Mouse (Mus musculus) heart, embryonic 16.5 days (tissue): ENCODE measurements at regions not wholly inside any gene's neighbourhood (a gene's known extent, or its start where the extent isn't known, plus 50 kb on each side); places are given as distances from the start of the nearest gene placed in this dataset.

Experiments used
- ATAC-seq: fragments of 200-750 bp; cut with Nextera tagmentation; replicated peaks from 2 replicates; pipeline ENCODE4 v1.8.0; 2017; ENCODE audit warnings: moderate number of reproducible peaks; ENCODE audit not compliant: insufficient read depth, low FRiP score; ENCODE audit errors: extremely low read depth
- H3K27ac ChIP-seq: fragments of 300-500 bp; sonication (generic); 2 replicates; pipeline ENCODE4 v1.5.1; 2014; ENCODE audit warnings: mild to moderate bottlenecking, low read length, control low read depth, moderate library complexity
- H3K27me3 ChIP-seq: fragments of 300-500 bp; sonication (generic); 2 replicates; pipeline ENCODE4 v1.6.1; 2014; ENCODE audit warnings: low read length, mixed read lengths; ENCODE audit not compliant: control insufficient read depth, insufficient read depth
- H3K36me3 ChIP-seq: fragments of 300-500 bp; sonication (generic); 2 replicates; pipeline ENCODE4 v1.6.1; 2014; ENCODE audit not compliant: control insufficient read depth, insufficient read depth
- H3K4me1 ChIP-seq: fragments of 300-500 bp; sonication (generic); 2 replicates; pipeline ENCODE4 v1.6.1; 2014; ENCODE audit warnings: low read length, mixed read lengths; ENCODE audit not compliant: control insufficient read depth, insufficient read depth
- H3K4me2 ChIP-seq: fragments of 300-500 bp; sonication (generic); 2 replicates; pipeline ENCODE4 v1.6.1; 2014; ENCODE audit warnings: low read depth, mild to moderate bottlenecking, control low read depth, low read length
- H3K4me3 ChIP-seq: fragments of 300-500 bp; sonication (generic); 2 replicates; pipeline ENCODE4 v1.5.1; 2014; ENCODE audit warnings: mild to moderate bottlenecking, control low read depth, low read length
- H3K9ac ChIP-seq: fragments of 300-500 bp; sonication (generic); 2 replicates; pipeline ENCODE4 v1.6.1; 2014; ENCODE audit warnings: low read length, control low read depth
- H3K9me3 ChIP-seq: fragments of 300-500 bp; sonication (generic); replicated peaks from 2 replicates; pipeline ENCODE4 v1.6.1; 2016; ENCODE audit warnings: low read length; ENCODE audit not compliant: control insufficient read depth
- WGBS: fragments of 180-500 bp; shearing (Covaris S2); extraction: QIAGEN DNeasy Blood & Tissue Kit; methylation state at CpG from one replicate; pipeline ENCODE4 v1.1.7; 2014; 5-methylcytosine and 5-hydroxymethylcytosine counted together

GRCm38 (mm10) chr16:87207875-87208274 lies 146.1 kb upstream of the N6amt1 start:
- Histone ChIP-seq H3K9me3 (0 out of 2 replicates have a peak, but pooled peaks cover 4% of the 10 kb centered on the region), H3K4me2 (no peak overlapping the region), H3K4me1 (peaks cover 4% of the 10 kb centered on the region; the same call in 1 of the 2 replicates), H3K9ac (no peak overlapping the region), H3K27me3 (no peaks in the 10 kb centered on the region), H3K27ac (no peak overlapping the region), H3K36me3 (no peaks in the 10 kb centered on the region), H3K4me3 (no peak overlapping the region)
- 25% methylated on average over 1 of the region's 1 CpGs for WGBS
- ATAC-seq, result no peak

GRCm38 (mm10) chr16:87190471-87190870 lies 163.5 kb upstream of the N6amt1 start:
- Histone ChIP-seq H3K4me2 (no peak overlapping the region), H3K27ac (no peak overlapping the region), H3K36me3 (no peaks in the 10 kb centered on the region), H3K4me3 (no peak overlapping the region), H3K27me3 (no peaks in the 10 kb centered on the region), H3K9ac (no peak overlapping the region), H3K9me3 (no peaks in the 10 kb centered on the region), H3K4me1 (no peaks in the 10 kb centered on the region)
- 86% methylated on average over 4 of the region's 4 CpGs for WGBS
- no peak for ATAC-seq

- WGBS, result 77% methylated on average over 2 of the region's 2 CpGs
- ATAC-seq, result no peak
- Histone ChIP-seq H3K9ac (no peak overlapping the region), H3K27ac (no peak overlapping the region), H3K4me2 (no peak overlapping the region), H3K4me1 (no peaks in the 10 kb centered on the region), H3K4me3 (no peak overlapping the region), H3K9me3 (no peaks in the 10 kb centered on the region), H3K27me3 (no peaks in the 10 kb centered on the region), H3K36me3 (no peaks in the 10 kb centered on the region)
Measured at GRCm38 (mm10) chr16:87188737-87189136, 165.2 kb upstream of the N6amt1 start.

- Histone ChIP-seq H3K27ac (no peak overlapping the region), H3K36me3 (no peaks in the 10 kb centered on the region), H3K4me2 (no peak overlapping the region), H3K4me3 (no peak overlapping the region), H3K9me3 (no peaks in the 10 kb centered on the region), H3K27me3 (no peaks in the 10 kb centered on the region), H3K9ac (no peak overlapping the region), H3K4me1 (no peaks in the 10 kb centered on the region)
- 79% methylated on average over 4 of the region's 4 CpGs for WGBS
- ATAC-seq, result no peak
Measured at GRCm38 (mm10) chr16:87172395-87172794, 181.6 kb upstream of the N6amt1 start.

GRCm38 (mm10) chr16:87139301-87139700 lies 214.7 kb upstream of the N6amt1 start:
- H3K9me3 ChIP-seq, result no peaks in the 10 kb centered on the region
- H3K27me3 ChIP-seq, result no peaks in the 10 kb centered on the region
- no peak overlapping the region for H3K27ac ChIP-seq
- no peaks in the 10 kb centered on the region for H3K36me3 ChIP-seq
- H3K4me2 ChIP-seq, result no peak overlapping the region
- no peaks in the 10 kb centered on the region for H3K4me1 ChIP-seq
- no peak overlapping the region for H3K4me3 ChIP-seq
- H3K9ac ChIP-seq, result no peak overlapping the region
- WGBS, result 83% methylated on average over 2 of the region's 2 CpGs
- ATAC-seq, result no peak

- Histone ChIP-seq H3K4me3 (no peak overlapping the region), H3K27me3 (no peaks in the 10 kb centered on the region), H3K27ac (no peak overlapping the region), H3K4me1 (peaks cover 3% of the 10 kb centered on the region), H3K9me3 (no peaks in the 10 kb centered on the region), H3K36me3 (no peaks in the 10 kb centered on the region), H3K9ac (no peak overlapping the region), H3K4me2 (no peak overlapping the region)
- ATAC-seq, result no peak
- 85% methylated on average over 1 of the region's 1 CpGs for WGBS
Measured at GRCm38 (mm10) chr16:87136503-87136902, 217.5 kb upstream of the N6amt1 start.

GRCm38 (mm10) chr16:87134452-87134851 lies 219.5 kb upstream of the N6amt1 start:
- Histone ChIP-seq H3K27ac (no peak overlapping the region), H3K9me3 (no peaks in the 10 kb centered on the region), H3K4me1 (peaks cover 3% of the 10 kb centered on the region), H3K36me3 (no peaks in the 10 kb centered on the region), H3K4me2 (no peak overlapping the region), H3K4me3 (no peak overlapping the region), H3K9ac (no peak overlapping the region), H3K27me3 (no peaks in the 10 kb centered on the region)
- ATAC-seq, result no peak

GRCm38 (mm10) chr16:87133874-87134273 lies 220.1 kb upstream of the N6amt1 start:
- H3K4me2 ChIP-seq, result no peak overlapping the region
- no peaks in the 10 kb centered on the region for H3K27me3 ChIP-seq
- no peak; the same call in 1 of the 2 replicates for ATAC-seq
- no peak overlapping the region for H3K4me3 ChIP-seq
- no peak overlapping the region for H3K9ac ChIP-seq
- H3K9me3 ChIP-seq, result no peaks in the 10 kb centered on the region
- no peak overlapping the region for H3K27ac ChIP-seq
- WGBS, result 38% methylated on average over 6 of the region's 6 CpGs
- peaks cover 3% of the 10 kb centered on the region for H3K4me1 ChIP-seq
- H3K36me3 ChIP-seq, result no peaks in the 10 kb centered on the region

GRCm38 (mm10) chr16:87132082-87132481 lies 221.9 kb upstream of the N6amt1 start:
- H3K4me1 ChIP-seq, result peaks cover 3% of the 10 kb centered on the region
- H3K36me3 ChIP-seq, result no peaks in the 10 kb centered on the region
- no peak overlapping the region for H3K9ac ChIP-seq
- H3K9me3 ChIP-seq, result no peaks in the 10 kb centered on the region
- no peak overlapping the region for H3K4me3 ChIP-seq
- no peak overlapping the region for H3K27ac ChIP-seq
- no peaks in the 10 kb centered on the region for H3K27me3 ChIP-seq
- no peak; the same call in 1 of the 2 replicates for ATAC-seq
- WGBS, result 73% methylated on average over 4 of the region's 4 CpGs
- H3K4me2 ChIP-seq, result no peak overlapping the region
